Mouse (Mus musculus) heart, embryonic 12.5 days (tissue): ENCODE measurements around the gene Fry. TPM values are rescaled to one million over a fixed set of nuclear protein-coding genes. Genes with fewer than 3 reads are reported as not detected.

Source experiments
- ATAC-seq: fragments of 200-750 bp; cut with Nextera tagmentation; 2 replicates; pipeline ENCODE4 v1.8.0; 2017; ENCODE audit warnings: moderate TSS enrichment, moderate library complexity; ENCODE audit not compliant: insufficient number of reproducible peaks, low FRiP score
- H3K27ac ChIP-seq: fragments of 300-500 bp; sonication (generic); 2 replicates; pipeline ENCODE4 v1.5.1; 2016; ENCODE audit warnings: mild to moderate bottlenecking, moderate library complexity; ENCODE audit not compliant: poor library complexity, severe bottlenecking
- H3K27me3 ChIP-seq: fragments of 300-500 bp; sonication (generic); replicated peaks from 2 replicates; pipeline ENCODE4 v1.6.1; 2016; ENCODE audit warnings: mild to moderate bottlenecking, moderate library complexity
- H3K36me3 ChIP-seq: fragments of 300-500 bp; sonication (generic); 2 replicates; pipeline ENCODE4 v1.6.1; 2016; ENCODE audit warnings: mild to moderate bottlenecking, moderate library complexity
- H3K4me1 ChIP-seq: fragments of 300-500 bp; sonication (generic); replicated peaks from 2 replicates; pipeline ENCODE4 v1.6.1; 2016; ENCODE audit warnings: mild to moderate bottlenecking
- H3K4me2 ChIP-seq: fragments of 300-500 bp; sonication (generic); 2 replicates; pipeline ENCODE4 v1.6.1; 2016; ENCODE audit warnings: mild to moderate bottlenecking, moderate library complexity
- H3K4me3 ChIP-seq: fragments of 300-500 bp; sonication (generic); 2 replicates; pipeline ENCODE4 v1.5.1; 2016; ENCODE audit warnings: mild to moderate bottlenecking
- H3K9ac ChIP-seq: fragments of 300-500 bp; sonication (generic); 2 replicates; pipeline ENCODE4 v1.6.1; 2016; ENCODE audit warnings: mild to moderate bottlenecking, moderate library complexity
- H3K9me3 ChIP-seq: fragments of 300-500 bp; sonication (generic); replicated peaks from 2 replicates; pipeline ENCODE4 v1.6.1; 2016; ENCODE audit warnings: mild to moderate bottlenecking, moderate library complexity
- WGBS: fragments of 180-500 bp; shearing (Covaris S2); methylation state at CpG from one replicate; pipeline ENCODE4 v1.1.7; 2016; 5-methylcytosine and 5-hydroxymethylcytosine counted together
- polyA plus RNA-seq: library from polyadenylated mRNA; unstranded; fragments of >200 nt; fragmentation: Nextera tagmentation; extraction: Ambion mirVana; gene quantifications from 2 replicates; pipeline ENCODE4 v1.2.1, GENCODE M21; 2016

The Fry gene
- polyA plus RNA-seq, 1 experiment from 2014 or later, result 30.6 TPM

DNA sequence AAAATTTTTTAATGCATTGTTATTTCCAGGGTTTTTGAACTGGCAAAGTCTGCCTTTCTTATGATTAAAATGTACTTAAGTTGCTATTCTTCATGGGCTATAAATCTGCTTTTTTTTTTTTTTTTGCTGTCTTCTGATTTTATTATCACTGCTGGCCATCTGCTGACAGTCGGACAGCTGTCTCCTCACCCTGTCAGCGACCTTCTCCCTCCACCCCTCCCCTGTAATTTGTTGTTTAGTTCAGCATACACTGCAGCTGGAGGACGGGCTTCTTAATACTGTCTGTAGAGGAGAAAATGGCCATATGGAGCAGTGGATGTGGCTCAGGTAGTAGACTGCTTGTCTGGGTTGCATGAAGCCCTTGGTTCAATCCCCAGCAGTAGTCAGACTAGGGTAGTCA lies 173.7 kb downstream of the Fry start:
- Histone ChIP-seq H3K4me3 (no peak overlapping the region), H3K27me3 (no peaks in the 10 kb centered on the region), H3K27ac (no peak overlapping the region), H3K9me3 (peaks cover 3% of the 10 kb centered on the region; the same call in 1 of the 2 replicates), H3K4me2 (no peak overlapping the region), H3K4me1 (peaks cover 40% of the 10 kb centered on the region), H3K36me3 (0 out of 2 replicates have a peak, but pooled peaks cover 3% of the 10 kb centered on the region), H3K9ac (no peak overlapping the region)
- 37% methylated on average over 3 of the region's 3 CpGs for WGBS
- no peak for ATAC-seq

DNA sequence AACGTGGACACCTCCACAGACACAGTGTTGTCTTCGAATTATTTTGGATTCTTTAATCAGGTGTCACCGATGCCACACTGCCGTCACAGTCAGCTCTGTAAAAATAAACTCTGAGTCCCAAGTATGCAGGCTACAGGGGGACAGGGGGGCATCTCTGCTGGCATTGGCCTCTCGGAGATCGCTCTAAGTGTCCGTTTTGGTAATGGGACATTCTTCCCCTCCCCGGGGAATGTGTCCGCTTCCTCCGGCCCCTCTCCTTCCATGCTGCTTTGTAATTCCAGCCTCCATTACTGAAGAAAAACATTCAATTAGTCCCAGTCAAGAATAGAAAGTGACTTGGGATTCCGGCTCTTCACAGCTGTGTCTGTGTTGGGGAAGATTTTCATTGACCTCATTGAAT lies 175.9 kb downstream of the Fry start:
- no peak for ATAC-seq
- peak overlapping the region; percentile 40 for H3K4me2 ChIP-seq
- H3K27ac ChIP-seq, result peak overlapping the region; percentile 96
- H3K4me3 ChIP-seq, result no peak overlapping the region
- H3K4me1 ChIP-seq, result peaks cover 46% of the 10 kb centered on the region
- 32% methylated on average over 11 of the region's 11 CpGs for WGBS
- no peaks in the 10 kb centered on the region for H3K27me3 ChIP-seq
- H3K9me3 ChIP-seq, result peaks cover 3% of the 10 kb centered on the region; the same call in 1 of the 2 replicates
- 0 out of 2 replicates have a peak, but pooled peaks cover 3% of the 10 kb centered on the region for H3K36me3 ChIP-seq
- no peak overlapping the region for H3K9ac ChIP-seq

DNA sequence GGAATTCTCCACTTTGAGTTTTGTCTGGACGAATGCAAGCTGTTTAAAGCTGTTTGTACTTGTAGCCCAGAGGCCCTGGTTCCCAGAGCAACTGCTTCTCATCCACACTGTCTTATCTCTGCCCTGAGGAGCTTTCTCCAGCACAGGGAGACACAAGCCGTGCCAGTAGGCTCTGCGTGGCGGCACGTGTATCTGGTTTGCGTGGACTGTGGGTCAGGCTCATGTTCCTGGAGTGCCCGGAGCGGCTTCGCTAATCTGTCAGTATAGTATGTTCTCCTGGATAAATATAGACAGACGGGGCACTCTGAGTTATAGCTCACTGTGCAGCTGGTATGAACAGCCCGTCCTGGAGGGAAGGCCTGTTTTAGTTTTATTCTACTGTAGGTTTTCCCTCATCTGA lies 176.7 kb downstream of the Fry start:
- Histone ChIP-seq H3K9ac (peak overlapping the region; percentile 61), H3K4me2 (peak overlapping the region; percentile 64), H3K9me3 (peaks cover 3% of the 10 kb centered on the region; the same call in 1 of the 2 replicates), H3K4me3 (peak overlapping the region; percentile 30), H3K27ac (peak overlapping the region; percentile 96), H3K36me3 (0 out of 2 replicates have a peak, but pooled peaks cover 3% of the 10 kb centered on the region), H3K4me1 (peaks cover 46% of the 10 kb centered on the region), H3K27me3 (no peaks in the 10 kb centered on the region)
- 18% methylated on average over 11 of the region's 11 CpGs for WGBS
- peak; percentile 76 for ATAC-seq

GRCm38 (mm10) chr5:150298969-150299368 lies 180.5 kb downstream of the Fry start:
- Histone ChIP-seq H3K9ac (no peak overlapping the region), H3K4me1 (peaks cover 32% of the 10 kb centered on the region), H3K27ac (no peak overlapping the region), H3K4me2 (no peak overlapping the region), H3K36me3 (0 out of 2 replicates have a peak, but pooled peaks cover 3% of the 10 kb centered on the region), H3K4me3 (no peak overlapping the region), H3K9me3 (peaks cover 3% of the 10 kb centered on the region; the same call in 1 of the 2 replicates), H3K27me3 (no peaks in the 10 kb centered on the region)
- no peak for ATAC-seq
- 80% methylated on average over 6 of the region's 6 CpGs for WGBS

GRCm38 (mm10) chr5:150302123-150302522 lies 183.7 kb downstream of the Fry start:
- Histone ChIP-seq H3K9me3 (no peaks in the 10 kb centered on the region), H3K4me3 (no peak overlapping the region), H3K36me3 (peaks cover 11% of the 10 kb centered on the region), H3K9ac (no peak overlapping the region), H3K4me2 (no peak overlapping the region), H3K4me1 (peaks cover 22% of the 10 kb centered on the region), H3K27me3 (no peaks in the 10 kb centered on the region), H3K27ac (no peak overlapping the region)
- WGBS, result 66% methylated on average over 2 of the region's 2 CpGs
- ATAC-seq, result no peak

- Histone ChIP-seq H3K4me3 (no peak overlapping the region), H3K4me2 (0 out of 2 replicates have a peak overlapping the region, but pooled peaks have one; percentile 22), H3K27ac (no peak overlapping the region; the same call in 1 of the 2 replicates), H3K9me3 (no peaks in the 10 kb centered on the region), H3K9ac (no peak overlapping the region; the same call in 1 of the 2 replicates), H3K4me1 (peaks cover 22% of the 10 kb centered on the region), H3K27me3 (no peaks in the 10 kb centered on the region), H3K36me3 (peaks cover 19% of the 10 kb centered on the region)
- no peak for ATAC-seq
- 42% methylated on average over 5 of the region's 5 CpGs for whole genome bisulfite sequencing
Observed at GRCm38 (mm10) chr5:150302996-150303395, 184.6 kb downstream of the Fry start.

- H3K9me3 ChIP-seq, result peaks cover 11% of the 10 kb centered on the region
Observed at GRCm38 (mm10) chr5:150306497-150306896, 188.1 kb downstream of the Fry start.

DNA sequence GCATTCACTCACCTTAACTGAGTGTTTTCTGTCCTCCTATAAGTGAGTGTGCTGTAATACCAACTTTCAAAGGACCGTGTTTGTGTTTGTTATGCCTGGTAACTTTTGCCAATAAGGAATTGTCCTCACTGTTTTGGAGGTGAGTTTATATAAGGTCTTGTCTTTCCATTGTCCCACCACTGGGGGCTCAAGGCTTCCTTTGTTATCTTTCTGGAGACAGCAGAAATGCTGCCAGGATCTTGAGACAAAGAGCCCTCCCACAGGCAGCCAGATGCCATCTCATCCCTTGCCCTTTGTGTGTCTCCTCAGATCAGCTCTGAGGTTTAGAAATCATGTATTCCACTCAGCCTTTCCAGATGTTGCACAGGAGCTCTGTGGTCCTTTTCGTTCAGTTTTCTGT lies 194.8 kb downstream of the Fry start:
- H3K27ac ChIP-seq, result no peak overlapping the region
- no peak overlapping the region for H3K4me3 ChIP-seq
- H3K9me3 ChIP-seq, result peaks cover 11% of the 10 kb centered on the region
- H3K4me1 ChIP-seq, result peaks cover 11% of the 10 kb centered on the region
- no peak for ATAC-seq
- no peak overlapping the region for H3K9ac ChIP-seq
- WGBS, result 62% methylated on average over 2 of the region's 2 CpGs
- H3K27me3 ChIP-seq, result no peaks in the 10 kb centered on the region
- H3K36me3 ChIP-seq, result peaks cover 57% of the 10 kb centered on the region
- H3K4me2 ChIP-seq, result no peak overlapping the region

More at GRCm38 (mm10) chr5:150306497-150306896, 188.1 kb downstream of the Fry start:
- peaks cover 14% of the 10 kb centered on the region for H3K4me1 ChIP-seq
- peaks cover 47% of the 10 kb centered on the region for H3K36me3 ChIP-seq
- H3K4me3 ChIP-seq, result no peak overlapping the region
- H3K9ac ChIP-seq, result no peak overlapping the region
- 77% methylated on average over 5 of the region's 5 CpGs for WGBS
- no peak for ATAC-seq
- no peak overlapping the region for H3K27ac ChIP-seq
- H3K27me3 ChIP-seq, result no peaks in the 10 kb centered on the region
- no peak overlapping the region for H3K4me2 ChIP-seq

DNA sequence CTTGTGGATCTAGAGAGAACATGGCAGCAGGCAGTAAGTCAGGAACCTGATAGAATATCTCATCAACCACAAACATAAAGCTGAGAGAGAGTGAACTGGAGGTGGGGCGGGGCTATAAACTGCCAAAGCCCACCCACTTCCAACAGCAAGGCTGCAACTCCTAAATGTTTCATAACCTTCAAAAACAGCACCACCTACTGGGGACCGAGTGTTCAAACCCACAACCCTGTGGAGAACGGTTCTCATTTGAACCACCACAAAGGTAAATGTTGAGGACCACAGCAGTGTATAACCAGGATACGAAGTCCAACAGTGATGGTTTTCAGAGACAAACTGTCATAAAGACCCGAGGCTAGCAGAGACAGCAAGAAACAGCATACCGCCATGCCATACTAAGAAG lies 196.1 kb downstream of the Fry start:
- Histone ChIP-seq H3K9ac (no peak overlapping the region), H3K4me1 (peaks cover 16% of the 10 kb centered on the region), H3K4me2 (no peak overlapping the region), H3K9me3 (0 out of 2 replicates have a peak, but pooled peaks cover under 1% of the 10 kb centered on the region), H3K27me3 (no peaks in the 10 kb centered on the region), H3K4me3 (no peak overlapping the region), H3K36me3 (peaks cover 45% of the 10 kb centered on the region), H3K27ac (no peak overlapping the region)
- no peak for ATAC-seq
- WGBS, result 86% methylated on average over 6 of the region's 6 CpGs

DNA sequence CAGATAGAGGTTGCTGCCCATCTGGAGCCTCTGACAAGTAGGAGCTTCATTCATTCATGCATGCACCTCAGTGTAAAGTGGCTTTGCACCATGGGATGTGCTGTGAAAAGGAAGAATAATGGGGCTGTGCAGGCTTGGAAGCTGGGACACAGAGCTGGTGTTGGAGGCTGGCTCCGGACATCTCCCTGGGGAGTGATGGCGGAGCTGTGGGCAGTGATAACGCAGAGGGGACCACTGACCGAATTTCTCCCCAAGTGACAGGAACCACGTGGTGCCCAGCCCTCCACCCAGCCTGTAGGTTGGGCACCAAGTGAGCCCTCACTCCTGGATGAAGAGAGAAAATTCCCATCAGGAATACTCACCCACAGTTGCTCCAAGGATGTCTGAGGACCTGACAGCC lies 207.0 kb downstream of the Fry start:
- H3K4me3 ChIP-seq, result no peak overlapping the region
- 58% methylated on average over 5 of the region's 5 CpGs for WGBS

GRCm38 (mm10) chr5:150328686-150329085 lies 210.2 kb downstream of the Fry start:
- Histone ChIP-seq H3K27ac (no peak overlapping the region), H3K9ac (no peak overlapping the region), H3K4me2 (no peak overlapping the region), H3K27me3 (no peaks in the 10 kb centered on the region), H3K4me1 (peaks cover 27% of the 10 kb centered on the region), H3K9me3 (no peaks in the 10 kb centered on the region), H3K36me3 (peaks cover 41% of the 10 kb centered on the region), H3K4me3 (no peak overlapping the region)
- no peak for ATAC-seq
- WGBS, result 71% methylated on average over 6 of the region's 6 CpGs

More for the DNA sequence above, 207.0 kb downstream of the Fry start:
- Histone ChIP-seq H3K4me2 (no peak overlapping the region), H3K9ac (no peak overlapping the region), H3K27me3 (no peaks in the 10 kb centered on the region), H3K27ac (no peak overlapping the region), H3K36me3 (peaks cover 49% of the 10 kb centered on the region), H3K9me3 (0 out of 2 replicates have a peak, but pooled peaks cover 2% of the 10 kb centered on the region), H3K4me1 (0 out of 2 replicates have a peak, but pooled peaks cover 3% of the 10 kb centered on the region)
- no peak for ATAC-seq

DNA sequence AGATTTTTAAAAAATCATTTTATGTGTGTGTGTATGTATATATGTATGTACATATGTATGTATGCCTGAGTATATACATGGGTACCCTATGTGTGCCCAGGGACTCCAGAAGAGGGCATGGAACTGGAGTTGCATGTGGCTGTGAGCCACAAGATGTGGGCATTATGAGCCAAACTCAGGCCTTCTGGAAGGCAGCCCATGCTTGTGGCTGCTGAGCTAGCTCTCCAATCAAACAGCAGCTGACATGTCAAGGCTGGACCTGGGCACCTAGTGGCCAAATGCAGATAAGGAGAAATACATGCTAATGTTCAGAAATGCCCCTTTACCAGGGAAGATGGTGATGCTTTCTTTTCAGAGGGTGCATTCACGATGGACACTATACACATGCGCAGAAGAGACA lies 213.4 kb downstream of the Fry start:
- WGBS, result 78% methylated on average over 2 of the region's 2 CpGs
- H3K9me3 ChIP-seq, result peaks cover 1% of the 10 kb centered on the region; the same call in 1 of the 2 replicates
- no peak for ATAC-seq
- no peaks in the 10 kb centered on the region for H3K27me3 ChIP-seq
- peaks cover 30% of the 10 kb centered on the region for H3K36me3 ChIP-seq
- no peak overlapping the region for H3K4me3 ChIP-seq
- H3K4me1 ChIP-seq, result peaks cover 30% of the 10 kb centered on the region
- no peak overlapping the region for H3K9ac ChIP-seq
- no peak overlapping the region for H3K27ac ChIP-seq
- H3K4me2 ChIP-seq, result no peak overlapping the region
